Mouse (Mus musculus) T-helper 17 cell (primary cell): Measurements from ENCODE around the gene Acot5.
"Not testable (repeated sequence)": the region's sequence is repeated elsewhere in the genome, so short reads cannot be mapped to it uniquely, and the experiment has no call there.

Experiments used
- in situ Hi-C, 2 experiments: fragments of 300-600 bp; cut with MboI, MseI; formaldehyde crosslinking; loops; 1 replicate in 1 of 2; 2 replicates in 1 of 2; pipeline ENCODE4 v1.15.1; 2025; ENCODE audit warnings: high pct_unique_total_duplicates in 2 of 2

Acot5 gene

DNA sequence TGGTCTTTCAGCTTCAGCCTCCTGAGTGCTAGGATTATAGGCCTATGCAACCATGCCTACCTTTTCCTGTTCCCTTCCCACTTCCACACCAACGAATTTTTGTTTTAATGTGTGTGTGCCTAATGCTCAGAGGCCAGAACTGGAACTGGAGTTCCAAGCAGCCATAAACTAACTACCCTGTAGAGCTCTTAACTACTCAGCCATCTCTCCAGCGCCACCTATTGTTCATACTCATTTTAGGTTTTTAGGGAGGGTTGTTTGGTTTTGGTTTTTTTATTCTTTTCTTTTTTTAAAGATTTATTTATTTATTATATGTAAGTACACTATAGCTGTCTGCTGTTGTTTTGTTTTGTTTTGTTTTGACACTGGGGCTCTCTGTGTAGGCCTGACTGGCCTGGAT is 8.2 kb upstream of the Acot5 start:
- in situ Hi-C loops: loop anchor here in 1 of 2 experiments (25.0 kb wide), 1 partner anchor 949 kb away; no protein-coding TSS in a partner anchor

DNA sequence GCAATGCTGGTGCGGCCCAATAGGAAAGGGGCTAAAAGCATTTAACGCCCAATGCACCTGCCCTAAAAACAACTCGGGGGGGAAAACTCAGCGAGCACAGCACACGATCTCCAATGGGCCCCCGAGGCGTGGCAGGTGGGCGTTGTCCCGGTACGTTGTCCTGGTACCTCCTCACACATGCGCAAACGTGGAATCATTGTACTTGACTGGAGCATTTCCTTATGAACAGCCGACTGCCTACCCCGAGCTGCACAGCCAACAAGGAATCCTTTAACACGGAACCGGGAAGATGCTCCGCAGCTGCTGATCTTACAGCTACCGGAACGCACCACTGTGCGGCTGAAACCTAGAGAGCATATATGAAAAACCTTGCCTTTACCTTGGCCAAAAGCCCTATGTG is 6.8 kb upstream of the Acot5 start:
- in situ Hi-C loops: loop anchor here in 1 of 2 experiments (25.0 kb wide), 1 partner anchor 950 kb away; no protein-coding TSS in a partner anchor

DNA sequence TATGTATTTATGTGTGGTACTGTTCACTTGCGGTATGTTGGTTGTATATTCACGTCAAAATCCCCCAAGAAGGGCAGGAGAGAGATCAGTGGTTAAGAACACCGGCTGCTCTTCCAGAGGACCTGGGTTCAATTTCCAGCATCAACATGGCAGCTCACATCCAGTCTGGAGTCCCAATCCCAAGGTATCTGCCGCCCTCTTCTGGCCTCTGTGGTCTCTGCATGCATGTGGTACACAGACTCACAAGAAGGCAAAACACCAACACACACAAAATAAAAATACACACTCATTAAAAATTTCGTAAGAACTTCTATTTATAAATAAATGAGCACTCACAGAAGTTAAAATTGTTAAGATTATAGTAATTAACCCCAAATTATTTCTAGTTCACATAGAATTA is 5.9 kb upstream of the Acot5 start:
- in situ Hi-C loops: loop anchor here in 1 of 2 experiments (25.0 kb wide), 1 partner anchor 951 kb away; no protein-coding TSS in a partner anchor

DNA sequence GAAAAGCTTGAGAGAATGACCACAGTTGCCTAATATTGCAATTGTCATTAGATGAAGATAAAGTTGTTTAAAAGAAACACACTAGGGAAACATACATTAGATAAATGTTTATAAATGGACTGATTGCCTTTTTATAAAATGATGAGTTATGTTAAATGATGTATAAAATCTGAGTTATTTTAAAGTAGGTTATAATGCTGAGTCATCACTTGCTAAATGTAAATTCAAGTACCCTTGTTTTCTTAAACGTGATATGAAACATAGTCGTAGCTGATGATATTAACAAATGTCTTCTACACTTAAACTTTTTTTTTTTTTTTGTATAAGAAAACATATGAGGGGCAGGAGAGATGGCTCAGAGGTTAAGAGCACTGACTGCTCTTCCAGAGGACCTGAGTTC is 5.3 kb upstream of the Acot5 start:
- in situ Hi-C loops: loop anchor here in 1 of 2 experiments (25.0 kb wide), 1 partner anchor 952 kb away; no protein-coding TSS in a partner anchor

DNA sequence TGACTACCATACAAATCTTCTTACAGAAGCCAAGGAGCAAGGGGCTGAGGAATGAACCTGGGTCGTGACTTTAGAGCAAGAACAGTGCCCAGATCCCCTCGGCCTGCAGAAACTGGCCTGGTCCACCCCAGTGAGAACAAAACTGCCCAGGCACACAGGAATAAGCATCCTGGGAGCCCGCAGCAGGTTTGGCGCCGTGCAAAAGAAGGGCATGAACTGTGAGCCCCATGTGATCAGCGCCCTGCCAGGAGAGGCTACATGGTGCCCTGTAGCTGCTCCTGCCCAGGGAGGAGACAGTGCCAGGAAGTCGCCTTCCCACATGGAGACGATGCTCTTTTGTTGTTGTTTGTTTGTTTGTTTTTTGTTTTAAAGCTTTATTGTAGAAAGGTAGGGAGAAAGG is 4.5 kb upstream of the Acot5 start:
- in situ Hi-C loops: loop anchor here in 1 of 2 experiments (25.0 kb wide), 1 partner anchor 952 kb away; no protein-coding TSS in a partner anchor

DNA sequence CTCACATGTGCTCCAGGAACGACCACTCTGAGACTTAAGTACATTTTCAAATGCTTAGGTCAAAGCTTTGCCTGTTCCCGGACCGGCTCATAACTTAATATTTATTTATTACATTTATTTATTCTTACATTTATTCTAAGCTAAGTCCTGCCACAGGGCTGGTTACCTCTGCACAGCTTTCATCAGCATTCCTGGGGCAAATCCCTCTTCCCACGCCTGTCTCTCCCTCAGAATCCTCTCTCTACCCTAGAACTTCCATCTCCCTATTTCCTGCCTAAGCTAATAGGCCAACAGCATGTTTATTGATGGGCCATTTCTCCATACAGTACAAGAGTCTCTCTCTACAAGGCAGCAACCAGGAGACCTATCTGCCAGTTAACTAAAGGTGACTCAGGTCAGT is 1.4 kb upstream of the Acot5 start:
- in situ Hi-C loops: loop anchor here in 1 of 2 experiments (25.0 kb wide), 1 partner anchor 955 kb away; no protein-coding TSS in a partner anchor

DNA sequence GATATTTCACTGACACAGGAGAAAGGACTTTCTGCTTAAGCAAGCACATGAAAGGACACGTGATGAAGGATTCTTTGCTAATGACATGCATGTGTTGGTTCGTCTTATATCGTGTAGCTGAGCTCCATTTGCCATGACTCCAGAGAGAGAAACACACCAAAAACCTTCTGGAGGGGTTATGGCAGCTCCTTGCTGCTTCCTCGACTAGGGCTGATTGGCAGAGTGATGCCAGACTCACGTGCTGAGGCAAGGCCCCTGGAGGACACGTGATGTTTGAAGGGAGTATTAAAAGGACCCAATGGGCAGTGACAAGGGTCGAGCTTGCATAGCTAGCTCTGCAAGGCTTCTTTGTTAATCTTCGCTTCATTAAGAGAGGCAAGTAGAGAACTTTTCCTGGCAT is 829 bp upstream of the Acot5 start:
- in situ Hi-C loops: loop anchor here in 1 of 2 experiments (25.0 kb wide), 1 partner anchor 956 kb away; no protein-coding TSS in a partner anchor

DNA sequence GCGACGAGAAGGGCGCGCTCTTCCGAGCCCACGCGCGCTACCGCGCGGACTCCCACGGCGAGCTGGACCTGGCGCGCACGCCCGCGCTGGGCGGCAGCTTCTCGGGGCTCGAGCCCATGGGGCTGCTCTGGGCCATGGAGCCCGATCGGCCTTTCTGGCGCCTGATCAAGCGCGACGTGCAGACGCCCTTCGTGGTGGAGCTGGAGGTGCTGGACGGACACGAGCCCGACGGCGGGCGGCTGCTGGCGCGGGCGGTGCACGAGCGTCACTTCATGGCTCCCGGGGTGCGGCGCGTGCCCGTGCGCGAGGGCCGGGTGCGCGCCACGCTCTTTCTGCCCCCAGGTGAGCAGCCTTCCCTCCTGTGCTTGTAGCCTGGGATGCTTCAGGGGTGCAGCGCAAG is 457 bp downstream of the Acot5 start:
- in situ Hi-C loops: loop anchor here in 1 of 2 experiments (25.0 kb wide), 1 partner anchor 957 kb away; no protein-coding TSS in a partner anchor

DNA sequence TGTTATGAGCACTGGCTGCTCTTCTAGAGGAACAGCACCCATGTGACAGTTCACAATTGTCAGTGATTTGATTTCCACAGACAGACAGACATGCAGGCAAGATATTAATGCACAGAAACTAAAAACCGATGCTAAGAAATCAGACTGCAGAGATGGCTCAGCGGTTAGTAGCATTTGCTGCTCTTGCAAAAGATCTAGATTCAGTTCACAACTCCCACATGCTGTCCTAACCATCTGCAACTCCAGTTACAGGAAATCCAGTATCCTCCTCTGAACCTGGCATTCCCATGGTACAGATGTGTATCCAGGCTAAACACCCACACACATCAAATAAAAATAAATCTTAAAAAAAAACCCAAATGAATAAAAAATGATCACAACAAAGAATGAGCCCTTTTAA is 2.6 kb downstream of the Acot5 start:
- in situ Hi-C loops: loop anchor here in 1 of 2 experiments (10.0 to 25.0 kb wide), 2 partner anchors 63 to 959 kb away; no protein-coding TSS in a partner anchor

DNA sequence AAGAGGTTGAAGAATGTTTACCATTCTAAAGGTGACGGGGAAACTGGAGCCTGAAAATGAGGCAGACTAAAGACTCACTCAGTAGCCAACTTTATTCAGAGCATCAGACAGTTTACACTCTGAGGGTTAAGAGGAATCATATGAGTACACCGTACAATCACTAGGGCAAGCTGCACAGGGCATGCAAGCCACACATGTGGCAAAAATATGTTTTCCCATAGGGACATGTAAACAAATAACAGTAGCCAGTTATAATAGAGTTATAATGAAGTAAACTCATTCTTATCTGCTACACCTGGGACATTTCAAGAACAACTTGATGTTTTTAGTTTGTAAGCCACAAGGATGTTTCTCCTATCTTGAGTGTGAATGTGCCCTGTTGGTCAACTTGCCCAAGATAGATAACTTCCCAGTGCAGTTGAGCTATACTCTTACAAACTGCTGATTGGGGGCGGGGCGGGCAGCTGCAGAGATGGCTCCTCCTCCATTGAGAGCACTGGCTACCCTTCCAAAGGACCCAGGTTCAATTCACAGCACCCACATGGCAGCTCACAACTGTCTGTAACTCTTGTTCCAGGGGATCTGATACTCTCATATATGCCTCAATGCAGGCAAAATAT is 8.4 kb downstream of the Acot5 start:
- in situ Hi-C loops: loop anchor here in 1 of 2 experiments (10.0 kb wide), 1 partner anchor 57 kb away; no protein-coding TSS in a partner anchor

DNA sequence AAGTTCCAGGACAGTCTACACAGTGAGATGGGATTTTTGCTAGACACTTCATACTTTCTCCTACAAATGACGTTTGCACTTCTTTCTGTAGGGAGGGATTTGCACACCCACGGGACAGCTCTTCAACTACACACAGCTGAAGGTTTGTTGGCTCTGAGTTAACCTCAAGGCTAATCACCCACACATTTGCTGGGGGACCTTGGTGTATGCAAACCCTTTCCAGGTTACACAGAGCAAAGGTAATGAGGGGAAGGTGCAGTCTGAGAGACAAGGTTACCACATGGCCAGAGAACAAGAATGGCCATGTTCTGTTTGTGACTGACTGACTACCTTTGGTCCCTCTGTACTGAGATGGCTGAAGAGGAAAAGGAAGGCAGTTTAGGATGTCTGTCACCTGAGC is 14.7 kb downstream of the Acot5 start:
- in situ Hi-C loops: no loop called here

DNA sequence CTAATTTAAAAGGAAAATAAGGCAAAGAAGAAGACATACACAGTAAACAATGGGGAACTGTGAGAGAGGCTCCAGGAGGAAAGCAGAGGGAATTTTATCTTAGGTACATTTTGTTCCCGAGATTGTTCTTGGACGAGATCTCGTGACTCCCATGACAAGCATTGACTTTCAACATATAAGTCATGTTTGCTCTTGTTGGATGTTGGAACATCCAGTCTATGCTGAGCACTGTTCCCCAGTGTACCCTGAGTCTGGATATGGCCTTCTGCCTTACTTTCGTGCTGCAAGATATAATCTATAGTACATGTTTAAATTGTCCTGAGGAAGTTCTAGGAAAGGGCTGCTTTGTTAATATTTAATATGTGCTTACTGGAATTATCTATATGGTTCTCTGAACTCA is 15.5 kb downstream of the Acot5 start:
- in situ Hi-C loops: no loop called here

DNA sequence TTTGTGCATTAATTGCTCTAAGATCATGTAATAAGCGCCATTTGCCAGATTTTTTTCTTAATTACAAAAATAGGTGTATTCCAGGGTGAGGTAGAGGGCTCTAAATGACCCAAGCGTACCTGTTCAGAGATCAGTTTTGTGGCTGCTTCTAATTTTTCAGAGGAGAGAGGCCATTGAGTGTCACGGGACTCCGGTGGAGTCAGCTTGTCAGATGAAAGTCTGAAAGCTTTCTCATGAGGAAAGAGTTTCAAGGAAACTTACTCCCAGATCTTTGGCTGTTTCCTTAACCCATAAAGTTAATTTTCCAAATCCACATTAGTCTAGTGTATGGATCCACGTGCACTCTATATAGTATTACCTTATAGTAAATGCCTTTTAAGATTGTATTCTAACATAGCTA is 25.5 kb downstream of the Acot5 start:
- in situ Hi-C loops: not testable (repeated sequence)

DNA sequence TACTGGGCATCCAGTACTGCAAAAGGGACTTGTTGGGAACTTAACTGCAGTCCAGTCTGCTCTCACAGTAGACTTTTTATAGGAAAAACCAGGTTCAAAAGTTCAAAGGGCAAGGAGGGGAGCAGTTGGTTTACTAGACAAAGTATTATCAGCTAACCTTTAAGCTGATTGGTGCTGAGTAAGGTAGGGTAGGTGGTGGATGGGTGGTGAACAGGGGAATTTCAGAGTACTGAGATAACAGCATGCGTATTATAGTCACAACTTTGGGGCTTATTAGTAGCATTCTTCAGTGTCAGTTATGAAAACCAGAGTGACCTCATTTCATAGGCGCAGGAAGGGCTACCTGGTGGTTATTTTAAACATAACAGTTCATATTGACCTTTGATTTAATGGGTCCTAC is 30.5 kb downstream of the Acot5 start:
- in situ Hi-C loops: no loop called here

DNA sequence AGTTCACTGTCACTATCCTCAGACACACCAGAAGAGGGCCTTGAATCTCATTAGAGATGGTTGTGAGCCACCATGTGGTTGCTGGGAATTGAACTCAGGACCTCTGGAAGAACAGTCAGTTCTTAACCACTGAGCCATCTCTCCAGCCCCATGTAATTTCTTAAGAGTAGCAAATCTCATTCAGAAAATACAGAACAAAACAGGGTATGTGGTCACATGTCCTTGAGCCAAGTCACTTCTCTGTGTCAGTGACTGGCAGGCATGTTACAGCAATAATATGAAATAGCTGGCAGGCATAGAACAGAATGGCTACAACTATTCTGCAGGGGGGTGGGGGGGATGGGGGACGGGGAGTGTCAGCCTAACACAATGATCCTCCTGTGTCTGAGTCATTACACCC is 30.9 kb downstream of the Acot5 start:
- in situ Hi-C loops: no loop called here

DNA sequence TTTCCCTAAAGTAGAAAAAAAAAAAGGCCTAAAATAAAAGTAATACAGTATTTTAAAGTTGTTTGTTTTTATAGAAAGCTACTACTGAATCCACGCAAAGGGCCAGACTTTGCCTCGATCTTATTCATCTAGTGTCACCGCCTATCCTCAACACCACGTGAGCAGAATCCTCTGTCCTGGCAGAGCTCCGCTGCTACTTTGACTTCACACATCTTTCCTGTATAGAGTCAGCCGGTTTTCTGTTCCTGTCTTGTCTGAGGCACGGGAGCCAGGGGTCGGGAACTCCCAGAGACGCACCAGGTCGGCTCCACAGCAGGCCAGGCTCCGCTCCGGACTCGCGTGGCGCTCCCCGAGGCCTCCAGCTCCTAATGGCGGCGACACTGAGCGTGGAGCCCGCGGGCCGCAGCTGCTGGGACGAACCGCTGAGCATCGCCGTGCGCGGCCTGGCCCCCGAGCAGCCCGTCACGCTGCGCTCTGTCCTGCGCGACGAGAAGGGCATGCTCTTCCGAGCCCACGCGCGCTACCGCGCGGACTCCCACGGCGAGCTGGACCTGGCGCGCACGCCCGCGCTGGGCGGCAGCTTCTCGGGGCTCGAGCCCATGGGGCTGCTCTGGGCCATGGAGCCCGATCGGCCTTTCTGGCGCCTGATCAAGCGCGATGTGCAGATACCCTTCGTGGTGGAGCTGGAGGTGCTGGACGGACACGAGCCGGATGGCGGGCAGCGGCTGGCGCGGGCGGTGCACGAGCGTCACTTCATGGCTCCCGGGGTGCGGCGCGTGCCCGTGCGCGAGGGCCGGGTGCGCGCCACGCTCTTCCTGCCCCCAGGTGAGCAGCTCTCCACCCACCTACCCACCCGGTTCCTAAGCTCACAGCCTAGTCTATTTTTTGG is 31.7 kb downstream of the Acot5 start, which contains the start of gene Acot6:
Acot6 (plus strand) TSS at position 51 of the 889 bp plus-strand sequence.
- in situ Hi-C loops: not testable (repeated sequence)

DNA sequence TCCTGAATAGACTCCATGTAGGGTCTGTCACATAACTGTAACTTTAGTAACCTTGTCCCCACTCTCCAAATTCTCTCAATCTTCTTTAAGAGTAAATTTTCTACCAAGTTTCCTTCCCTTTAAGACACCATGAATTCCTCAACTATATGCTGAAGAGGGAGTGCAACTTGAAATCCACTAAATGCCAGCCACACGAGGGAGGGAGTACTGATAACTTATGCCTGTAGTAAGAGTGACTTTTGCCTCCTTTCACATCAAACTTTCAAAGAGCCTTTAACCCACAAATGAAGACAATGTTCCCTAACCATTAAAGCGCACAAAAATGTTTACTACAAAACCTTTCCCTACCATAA is 32.3 kb downstream of the Acot5 start:
- in situ Hi-C loops: no loop called here

DNA sequence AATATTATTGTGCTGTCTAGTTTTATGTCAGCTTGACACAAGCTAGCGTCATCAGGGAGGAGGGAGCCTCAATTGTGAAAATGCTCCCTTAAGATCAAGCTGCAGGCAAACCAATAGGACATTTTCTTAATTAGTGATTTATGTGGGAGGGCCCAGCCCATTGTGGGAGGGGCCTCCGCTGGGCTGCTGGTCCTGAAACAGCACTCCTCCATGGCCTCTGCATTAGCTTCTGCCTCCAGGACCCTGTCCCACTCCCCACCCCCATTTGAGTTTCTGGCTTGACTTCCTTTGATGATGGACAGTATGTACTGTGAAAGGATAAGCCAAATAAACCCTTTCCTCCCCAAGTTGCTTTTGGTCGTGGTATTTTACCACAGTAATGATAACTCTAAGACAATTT is 37.9 kb downstream of the Acot5 start:
- in situ Hi-C loops: no loop called here

DNA sequence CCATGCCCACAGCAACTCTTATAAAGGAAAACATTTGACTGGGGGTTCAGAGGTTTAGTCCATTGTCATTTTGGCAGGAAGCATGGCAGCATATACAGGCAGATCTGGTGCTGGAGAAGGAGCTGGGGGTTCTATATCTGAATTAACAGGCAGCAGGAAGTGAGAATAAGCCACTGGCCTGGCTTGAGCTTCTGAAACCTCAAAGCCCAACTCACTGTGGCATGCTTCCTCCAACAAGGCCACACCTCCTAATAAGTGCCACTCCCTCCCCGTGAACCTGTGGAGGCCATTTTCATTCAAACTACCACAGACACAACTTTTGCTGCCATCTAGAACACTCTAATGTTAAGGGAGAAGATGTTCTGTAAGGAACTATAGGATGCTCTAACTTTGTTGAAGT is 38.6 kb downstream of the Acot5 start:
- in situ Hi-C loops: no loop called here

DNA sequence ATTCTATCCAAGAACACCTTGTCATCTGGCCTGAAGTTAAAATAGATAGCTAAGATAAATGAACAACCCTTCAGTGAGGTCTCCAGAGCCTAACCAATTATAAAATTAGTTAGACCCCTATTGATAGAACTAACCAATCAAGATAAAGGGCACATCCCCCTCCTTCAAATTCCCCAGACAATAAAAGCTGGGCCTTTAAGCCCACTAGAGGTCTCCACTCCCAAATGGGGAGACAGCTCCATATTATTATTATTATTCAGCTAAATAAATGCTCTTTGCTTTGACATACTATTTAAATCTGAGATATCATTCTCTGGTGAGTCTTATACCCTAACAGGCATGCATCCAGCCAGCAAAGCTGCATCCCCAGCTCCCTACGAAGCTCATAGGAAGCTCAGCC is 40.8 kb downstream of the Acot5 start:
- in situ Hi-C loops: no loop called here

DNA sequence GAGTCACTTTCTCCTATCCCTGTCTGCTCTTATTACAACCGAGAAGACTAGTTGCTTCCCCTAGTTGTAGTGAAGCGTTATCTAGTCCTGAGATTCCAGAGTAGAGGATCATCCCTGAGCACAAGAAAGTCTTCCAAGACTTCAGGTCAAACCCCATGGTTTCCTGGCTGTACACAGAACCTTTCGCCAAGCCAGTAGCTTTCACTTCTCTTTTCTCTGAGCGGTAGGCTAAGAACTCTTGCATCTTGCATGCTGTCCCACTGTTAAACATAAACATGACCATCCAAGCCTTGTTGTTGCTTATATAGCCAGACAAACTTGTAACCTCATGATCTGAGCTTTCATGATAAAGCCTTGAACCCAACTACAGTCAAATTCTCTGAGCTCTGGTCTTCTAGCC is 41.7 kb downstream of the Acot5 start:
- in situ Hi-C loops: no loop called here

DNA sequence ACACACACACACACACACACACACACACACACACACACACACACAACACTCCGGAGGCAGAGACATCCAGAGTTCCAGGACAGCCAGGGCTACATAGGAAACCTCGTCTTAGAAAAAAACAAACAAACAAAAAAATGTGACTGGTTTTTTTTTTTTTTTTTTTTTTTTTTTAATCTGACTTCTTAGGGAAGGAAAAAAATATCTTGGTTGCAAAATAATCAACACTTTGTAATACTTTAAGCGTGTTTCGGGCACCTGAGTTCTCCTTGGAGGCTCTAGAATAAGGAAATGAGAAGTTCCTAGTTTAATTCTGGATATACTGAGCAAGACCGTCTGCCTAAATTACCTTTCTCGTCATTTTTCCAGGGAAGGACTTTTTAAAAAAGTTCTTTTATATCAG is 44.6 kb downstream of the Acot5 start:
- in situ Hi-C loops: no loop called here
